14 mouse cellular contexts compared by ENCODE assay signal in the genomic region with DNA sequence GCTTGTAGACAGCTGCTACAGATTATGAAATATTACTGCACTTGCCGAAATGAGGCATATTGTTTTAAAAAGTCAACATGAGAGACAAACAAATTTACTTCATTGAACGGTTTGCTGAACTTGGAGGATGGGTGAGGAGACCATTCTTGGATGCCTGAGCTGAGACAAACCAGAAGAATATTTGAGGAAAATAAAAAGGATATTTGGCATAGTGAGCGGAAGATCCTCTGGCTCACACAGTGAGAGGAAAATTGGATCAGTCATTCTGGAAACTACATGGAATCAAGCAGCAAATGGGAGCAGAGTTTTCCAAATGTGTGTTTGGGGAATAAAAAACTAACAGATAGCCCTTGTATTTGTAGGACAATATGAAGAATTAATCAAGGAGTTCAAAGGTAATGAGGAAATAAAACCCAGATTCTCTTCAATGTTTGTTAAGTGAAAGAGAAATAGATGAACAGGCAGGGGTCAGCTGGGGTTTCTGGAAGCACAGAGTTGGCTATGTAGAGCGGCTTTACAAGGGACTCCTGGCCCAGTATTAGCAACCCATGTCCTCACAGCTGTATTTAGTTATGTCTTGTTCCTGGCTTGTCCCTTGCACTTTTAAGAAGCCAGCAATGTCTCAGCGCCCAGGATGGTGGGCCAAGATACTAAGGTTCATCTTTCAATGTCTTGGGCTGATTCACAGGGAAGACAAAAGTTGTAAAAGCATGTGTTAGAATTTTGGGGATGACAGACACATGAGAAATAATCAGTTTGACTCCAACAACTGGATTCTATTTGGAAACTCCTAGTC. TPM values are rescaled to one million over a fixed set of nuclear protein-coding genes. Genes with fewer than 3 reads are reported as not detected.
DNase-seq lines count a peak whose midpoint lies in the region; ATAC-seq and TF ChIP-seq lines count a peak whose summit lies in the region.
"Had no signal": no experiment of that assay in that cellular context is flagged by ENCODE, and none has a peak within 500 bp of the region (broad histone marks: within the 10 kb centered on the region; RNA-seq: fewer than 3 reads in every experiment).

No protein-coding gene starts in this region.

- H3K27me3 ChIP-seq in intestine, embryonic 15.5 days (replicated peaks): no peaks in the 10 kb centered on the region
- no peaks in the 10 kb centered on the region for H3K27me3 ChIP-seq in intestine, postnatal 0 days (replicated peaks; ENCODE audit: control insufficient read depth, insufficient read depth, low read length)
- H3K27me3 ChIP-seq: embryonic facial prominence, embryonic 13.5 days; limb, embryonic 12.5 days; neural tube, embryonic 15.5 days had no signal

- no peaks in the 10 kb centered on the region for H3K36me3 ChIP-seq in intestine, embryonic 15.5 days
- H3K36me3 ChIP-seq in intestine, postnatal 0 days (ENCODE audit: control insufficient read depth, insufficient read depth): no peaks in the 10 kb centered on the region
- H3K36me3 ChIP-seq: embryonic facial prominence, embryonic 13.5 days; limb, embryonic 12.5 days; neural tube, embryonic 15.5 days had no signal

- no peak for TF ChIP-seq CTCF in intestine, postnatal 0 days (IDR thresholded peaks at IDR 0.05; ENCODE audit: low read depth)

- H3K9me3 ChIP-seq in intestine, embryonic 15.5 days: no peaks in the 10 kb centered on the region
- 0 out of 2 replicates have a peak, but pooled peaks cover 7% of the 10 kb centered on the region for H3K9me3 ChIP-seq in intestine, postnatal 0 days (ENCODE audit: control insufficient read depth)
- H3K9me3 ChIP-seq: neural tube, embryonic 15.5 days had no signal

- H3K27ac ChIP-seq in intestine, embryonic 15.5 days: no peak overlapping the region
- no peak overlapping the region for H3K27ac ChIP-seq in intestine, postnatal 0 days (ENCODE audit: low read depth, low read length)
- H3K27ac ChIP-seq: embryonic facial prominence, embryonic 13.5 days; limb, embryonic 12.5 days; neural tube, embryonic 15.5 days had no signal

- no peak overlapping the region for H3K9ac ChIP-seq in intestine, embryonic 15.5 days
- H3K9ac ChIP-seq in intestine, postnatal 0 days (ENCODE audit: low read depth, low read length): no peak overlapping the region
- H3K9ac ChIP-seq: embryonic facial prominence, embryonic 13.5 days; limb, embryonic 12.5 days; neural tube, embryonic 15.5 days had no signal

- DNase-seq in gastrocnemius, adult 18-20 months (ENCODE audit: low spot score): peak; percentile 66
- DNase-seq in heart, postnatal 10 days: peak; percentile 53 to 63
- peak; percentile 42 for DNase-seq in lung, postnatal 25 days (ENCODE audit: low spot score)
- no peak for DNase-seq in cerebellum, adult 8-10 months
- DNase-seq in spleen, postnatal 14 days (ENCODE audit: low spot score in 2 of 2): no peak
- no peak for DNase-seq in cerebellum, postnatal 4 days (ENCODE audit: low spot score in 2 of 2)
- DNase-seq: cerebellum, adult 9-10 months; kidney, adult 8-10 months had no signal

- H3K4me2 ChIP-seq in intestine, embryonic 15.5 days (replicated peaks): no peak overlapping the region
- H3K4me2 ChIP-seq in intestine, postnatal 0 days (replicated peaks; ENCODE audit: low read depth): no peak overlapping the region
- H3K4me2 ChIP-seq: embryonic facial prominence, embryonic 13.5 days; limb, embryonic 12.5 days; neural tube, embryonic 15.5 days had no signal

- intact Hi-C loops in heart, postnatal 10 days (cut with DNase I): no loop called here

- 0 out of 2 replicates have a peak, but pooled peaks have one; percentile 34 for ATAC-seq in intestine, embryonic 15.5 days
- no peak for ATAC-seq in intestine, postnatal 0 days
- ATAC-seq: forebrain, embryonic 16.5 days had no signal

- H3K4me1 ChIP-seq in intestine, embryonic 15.5 days (replicated peaks): no peaks in the 10 kb centered on the region
- no peaks in the 10 kb centered on the region for H3K4me1 ChIP-seq in intestine, postnatal 0 days (replicated peaks; ENCODE audit: control insufficient read depth, insufficient read depth, low read length)
- H3K4me1 ChIP-seq: neural tube, embryonic 15.5 days had no signal

- 61% methylated on average over 5 of the region's 5 CpGs for WGBS in intestine, embryonic 15.5 days
- 66% methylated on average over 5 of the region's 5 CpGs for WGBS in intestine, postnatal 0 days

- no peak overlapping the region for H3K4me3 ChIP-seq in intestine, embryonic 15.5 days (replicated peaks)
- H3K4me3 ChIP-seq in intestine, postnatal 0 days (ENCODE audit: low read depth, low read length): no peak overlapping the region
- H3K4me3 ChIP-seq: embryonic facial prominence, embryonic 13.5 days; limb, embryonic 12.5 days; neural tube, embryonic 15.5 days had no signal

RNA-seq across cellular contexts. Expression of a gene that starts 27.1 kb away (rescaled TPM):
- polyA plus RNA-seq in intestine, embryonic 15.5 days (2015; fragmentation: Nextera tagmentation; extraction: Ambion mirVana): 0.03 and 0.05 TPM in 2 replicates
- 0.07 TPM in 2 replicates for polyA plus RNA-seq in intestine, postnatal 0 days (2015; fragmentation: Nextera tagmentation; extraction: Ambion mirVana)
- under 1 TPM; 0.38 to 0.43 TPM for total RNA-seq in gastrocnemius, adult 18-20 months (2021)
- total RNA-seq in heart, postnatal 10 days (2021): under 1 TPM in 1 of 2 experiments, not detected in 1; 0.05 TPM

Comparison
In these comparisons a context has a peak if more than half of its experiments do, and no peak if none do; other contexts are left out.
1. DNase-seq: peak in gastrocnemius, adult 18-20 months (single experiment), heart, postnatal 10 days (2 of 2) and lung, postnatal 25 days (single experiment); none in cerebellum, adult 8-10 months (single experiment), spleen, postnatal 14 days (0 of 2) and cerebellum, postnatal 4 days (0 of 2).